Mouse (Mus musculus) liver, adult (tissue): ENCODE measurements at regions not wholly inside any gene's neighbourhood (a gene's known extent, or its start where the extent isn't known, plus 50 kb on each side); places are given as distances from the start of the nearest gene placed in this dataset.

Source experiments
- GATA4 ChIP-seq: IDR thresholded peaks from 2 replicates; pipeline ENCODE4 v1.6.1; 2014; ENCODE audit warnings: mild to moderate bottlenecking, low read length; ENCODE audit not compliant: insufficient replicate concordance

DNA sequence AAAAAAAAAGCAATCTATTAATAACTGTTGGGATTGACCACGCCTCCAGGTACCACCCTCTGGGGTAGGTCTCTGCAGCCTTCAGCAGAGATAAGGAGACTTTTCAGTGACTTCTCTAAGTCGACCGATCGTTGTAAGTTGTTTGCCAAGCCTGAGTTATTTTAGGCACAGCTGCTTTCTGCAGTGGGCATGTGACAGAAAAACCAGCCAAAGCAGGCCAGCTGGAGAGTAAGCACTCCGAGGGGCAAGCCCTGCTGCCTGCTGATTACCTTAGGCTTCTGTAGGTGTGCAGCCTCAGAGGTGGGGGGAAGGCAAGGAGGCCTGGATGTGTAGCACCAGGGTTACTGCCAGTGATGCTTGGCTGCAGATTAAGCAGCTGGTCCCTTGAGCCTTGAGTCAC is 246.0 kb downstream of the Cd83 start:
- no peak for TF ChIP-seq GATA4

- TF ChIP-seq GATA4, result no peak
These were observed 253.3 kb downstream of the Cd83 start for GRCm38 (mm10) chr13:44037774-44038294.

GRCm38 (mm10) chr13:44038322-44038721 is 253.7 kb downstream of the Cd83 start:
- TF ChIP-seq GATA4, result no peak

- TF ChIP-seq GATA4, result no peak
These were observed 256.1 kb downstream of the Cd83 start for GRCm38 (mm10) chr13:44040640-44041039.

DNA sequence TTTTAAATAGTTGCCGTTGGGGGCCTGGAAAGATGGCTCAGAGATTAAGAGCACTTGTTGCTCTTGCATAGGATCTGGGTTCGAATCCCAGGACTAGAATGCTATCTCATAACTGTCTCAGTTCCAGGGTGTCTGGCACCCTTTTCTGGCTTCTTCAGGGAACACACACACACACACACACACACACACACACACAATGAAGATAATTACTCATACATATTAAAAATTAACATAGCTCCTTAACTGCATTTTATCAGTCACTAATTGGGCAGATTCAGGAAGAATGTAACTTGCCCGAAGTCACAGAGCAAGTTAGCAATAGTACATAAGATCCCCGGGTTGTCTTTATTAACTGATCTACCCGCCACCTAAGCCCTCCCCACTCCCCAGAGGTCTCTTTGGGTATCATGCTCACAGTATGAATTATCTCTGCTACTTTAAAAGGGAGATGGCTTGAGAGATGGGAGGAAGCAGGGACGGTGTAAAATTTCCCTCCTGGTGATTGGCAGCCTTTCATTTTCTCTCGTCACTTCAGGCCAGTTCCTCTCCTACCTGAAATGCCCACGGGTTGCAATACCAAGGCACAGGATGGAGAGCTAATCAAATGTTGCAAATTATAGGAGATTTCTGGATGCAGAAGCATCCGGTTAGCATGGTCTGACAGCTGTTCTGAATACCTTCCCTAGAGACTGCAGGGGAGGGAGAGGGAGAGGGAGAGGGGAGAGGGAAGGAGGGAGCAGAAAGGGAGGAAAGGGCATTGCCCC is 258.3 kb downstream of the Cd83 start:
- TF ChIP-seq GATA4, result no peak

DNA sequence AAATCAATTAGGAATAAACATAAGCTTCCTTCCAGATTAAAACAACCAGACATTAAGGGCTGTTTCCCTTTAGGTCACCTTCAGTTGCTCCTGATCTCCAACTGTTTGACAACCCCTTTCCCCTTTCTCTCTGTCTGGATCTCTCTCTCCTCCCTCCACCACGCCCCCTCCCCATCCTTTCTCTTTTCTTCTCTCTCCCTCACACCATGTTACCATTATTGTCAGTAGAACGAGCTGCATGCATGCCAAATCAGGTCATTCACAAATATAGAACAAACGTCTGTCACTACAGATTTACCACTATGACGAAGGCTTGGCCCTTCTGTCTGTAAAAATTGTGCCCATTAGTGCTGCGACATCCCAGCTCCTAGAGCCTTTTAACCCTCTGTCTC is 258.9 kb downstream of the Cd83 start:
- TF ChIP-seq GATA4, result no peak

GRCm38 (mm10) chr13:44044546-44045216 is 260.1 kb downstream of the Cd83 start:
- TF ChIP-seq GATA4, result no peak

- TF ChIP-seq GATA4, result peak; percentile 87; the same call in 1 of the 2 replicates
These were observed 261.9 kb downstream of the Cd83 start for GRCm38 (mm10) chr13:44046436-44046835.

GRCm38 (mm10) chr13:44054157-44054556 is 269.6 kb downstream of the Cd83 start:
- TF ChIP-seq GATA4, result no peak

- peak; percentile 51; the same call in 1 of the 2 replicates for TF ChIP-seq GATA4
These were observed 271.3 kb downstream of the Cd83 start for GRCm38 (mm10) chr13:44055573-44056491.

DNA sequence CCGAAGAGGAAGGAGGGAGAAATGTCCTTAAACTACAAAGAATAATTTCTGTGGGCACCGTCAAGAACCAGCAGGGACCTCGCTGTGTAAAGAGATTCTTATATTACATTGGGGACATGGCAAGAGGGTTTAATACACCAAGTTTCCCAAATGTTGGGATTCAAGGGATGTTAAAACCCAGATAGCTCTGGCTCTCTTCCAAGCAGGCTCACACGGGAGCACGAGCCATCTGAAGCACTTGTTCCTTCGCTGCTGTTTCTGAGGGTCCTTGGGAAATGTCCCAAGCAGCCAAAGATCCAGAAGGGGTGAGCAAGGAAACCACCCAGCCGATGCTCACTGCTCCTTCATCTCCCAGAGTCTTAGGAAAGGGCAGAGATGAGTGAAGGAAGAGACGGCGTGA is 272.1 kb downstream of the Cd83 start:
- TF ChIP-seq GATA4, result no peak

- no peak for TF ChIP-seq GATA4
These were observed 273.0 kb downstream of the Cd83 start for GRCm38 (mm10) chr13:44057542-44057941.

DNA sequence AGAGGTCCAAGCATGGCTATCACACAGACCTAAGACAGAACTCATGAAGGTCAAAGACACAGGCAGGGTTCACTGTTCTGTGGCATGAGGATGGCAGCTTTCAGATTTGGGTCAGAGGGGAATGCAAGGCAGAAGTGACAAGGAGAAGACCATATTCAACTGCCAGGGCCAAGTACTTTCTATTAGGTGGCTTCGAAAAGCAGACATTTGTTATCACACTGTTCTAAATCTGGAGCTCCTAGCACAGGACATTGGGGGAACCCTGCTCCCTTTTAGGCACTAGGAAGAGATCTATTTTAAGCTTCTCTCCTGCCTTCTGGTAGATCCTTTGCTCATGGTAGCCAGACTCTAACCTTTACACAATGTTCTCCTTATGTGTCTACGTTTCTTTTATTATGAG is 273.7 kb downstream of the Cd83 start:
- no peak for TF ChIP-seq GATA4

GRCm38 (mm10) chr13:44059436-44059835 is 274.9 kb downstream of the Cd83 start:
- TF ChIP-seq GATA4, result peak; percentile 90; the same call in 1 of the 2 replicates

GRCm38 (mm10) chr13:44061286-44061685 is 276.7 kb downstream of the Cd83 start:
- TF ChIP-seq GATA4, result no peak

GRCm38 (mm10) chr13:44061721-44062300 is 277.2 kb downstream of the Cd83 start:
- no peak for TF ChIP-seq GATA4
